Mouse (Mus musculus): ENCODE measurements around the gene Pdc. TPM values are rescaled to one million over a fixed set of nuclear protein-coding genes. Genes with fewer than 3 reads are reported as not detected.
"Not testable (repeated sequence)": the region's sequence is repeated elsewhere in the genome, so short reads cannot be mapped to it uniquely, and the experiment has no call there.

Gene Pdc
- total RNA-seq (2021): not detected
- long read RNA-seq, experiment 1: 0 reads
- long read RNA-seq, experiment 2: 0 reads

GRCm38 (mm10) chr1:150319205-150319604, at the start of gene Pdc:
Gene Pdc (plus strand): TSS chr1:150319417.
- no peak for DNase-seq (ENCODE audit: low spot score in 2 of 2)

- DNase-seq (ENCODE audit: low spot score in 2 of 2): not testable (repeated sequence)
Observed at GRCm38 (mm10) chr1:150294051-150294450, 25.2 kb upstream of the Pdc start.

GRCm38 (mm10) chr1:150307599-150307998, 11.6 kb upstream of the Pdc start:
- DNase-seq (ENCODE audit: low spot score in 2 of 2): peak in 1 of 2 experiments; percentile 29

- no peak for DNase-seq (ENCODE audit: low spot score in 2 of 2)
Observed at GRCm38 (mm10) chr1:150335111-150335510, 15.9 kb downstream of the Pdc start.

GRCm38 (mm10) chr1:150360864-150361263, 41.6 kb downstream of the Pdc start:
- DNase-seq (ENCODE audit: low spot score in 2 of 2): no peak

- no peak for DNase-seq (ENCODE audit: low spot score in 2 of 2)
Observed at GRCm38 (mm10) chr1:150372895-150373294, 53.7 kb downstream of the Pdc start.

- DNase-seq (ENCODE audit: low spot score in 2 of 2): no peak
Observed at GRCm38 (mm10) chr1:150374247-150374646, 55.0 kb downstream of the Pdc start.

Other genes starting within 250 kb of the Pdc start
- gene Ptgs2, start 219.4 kb upstream of the Pdc start, total RNA-seq (2021): 10 to 100 TPM; 17.5 to 28.2 TPM
- gene Tpr, start 73.4 kb downstream of the Pdc start, total RNA-seq (2021): 100 to 1,000 TPM in 1 of 2 experiments, 10 to 100 TPM in 1; 99.3 to 105 TPM
- gene Odr4, start 73.7 kb downstream of the Pdc start, total RNA-seq (2021): 10 to 100 TPM; 43.0 to 43.3 TPM
- gene Prg4, start 146.7 kb downstream of the Pdc start, total RNA-seq (2021): 10 to 100 TPM in 1 of 2 experiments, 1 to 10 TPM in 1; 10.0 to 12.5 TPM

All from left cerebral cortex, adult 18-20 months (tissue).